Mouse (Mus musculus): ENCODE measurements at regions not wholly inside any gene's neighbourhood (a gene's known extent, or its start where the extent isn't known, plus 50 kb on each side); places are given as distances from the start of the nearest gene placed in this dataset.
A peak's percentile ranks its signal among the peaks of the same experiment; 100 is the strongest.
"Not testable (repeated sequence)": the region's sequence is repeated elsewhere in the genome, so short reads cannot be mapped to it uniquely, and the experiment has no call there.

DNA sequence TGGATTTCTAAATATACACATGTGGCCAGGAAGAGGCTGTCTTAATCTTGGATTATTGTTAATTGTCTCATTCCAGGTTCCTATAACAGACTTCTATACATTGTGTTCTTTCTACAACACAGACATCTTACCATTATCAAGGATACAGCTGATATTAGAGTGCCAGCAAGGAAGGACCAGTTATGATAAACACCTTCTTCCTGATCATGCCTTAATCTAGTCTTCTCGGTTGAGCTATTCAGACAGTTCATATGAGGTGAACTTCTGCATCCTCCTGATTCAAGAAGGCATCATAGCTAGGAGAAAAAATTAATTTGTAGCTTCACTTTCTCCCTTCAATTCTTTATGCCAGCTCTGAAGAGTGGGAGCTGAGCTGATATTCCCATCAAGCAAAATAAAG lies 836.8 kb upstream of the Diaph2 start:
- H3K9me3 ChIP-seq (replicated peaks; ENCODE audit: insufficient read depth, low read length); H3K79me2 ChIP-seq (ENCODE audit: control insufficient read depth, insufficient read depth, low read length, poor library complexity); H3K9ac ChIP-seq (ENCODE audit: control insufficient read depth, low read depth, low read length, poor library complexity, severe bottlenecking); H3K27me3 ChIP-seq (ENCODE audit: control insufficient read depth in 1 of 2, insufficient read depth in 2 of 2, low read length in 2 of 2); H3K4me3 ChIP-seq (ENCODE audit: control insufficient read depth in 1 of 2, insufficient read depth in 1 of 2, low read depth in 2 of 2, low read length in 2 of 2): not testable (repeated sequence)
- peaks cover 0 to 19% of the 10 kb centered on the region in 2 experiments; a peak in 2 of 4 replicates for H3K36me3 ChIP-seq (ENCODE audit: control insufficient read depth in 1 of 2, insufficient read depth in 2 of 2, low read length in 2 of 2)
- peak overlapping the region; percentile 33; the same call in 1 of the 2 replicates for H3K27ac ChIP-seq (ENCODE audit: control insufficient read depth, low read depth, low read length)
- peaks cover 8 to 17% of the 10 kb centered on the region in 2 experiments for H3K4me1 ChIP-seq (ENCODE audit: control insufficient read depth in 1 of 2, insufficient read depth in 2 of 2, low read length in 2 of 2)
- peak; percentile 34 for DNase-seq (ENCODE audit: low read depth, low spot score)
- peak; percentile 74; the same call in 1 of the 2 replicates for TF ChIP-seq TCF12 (IDR thresholded peaks at IDR 0.05; ENCODE audit: low read depth, low read length)
- TF ChIP-seq EP300 (IDR thresholded peaks at IDR 0.05; ENCODE audit: low read depth in 1 of 2, low read length in 2 of 2): peak; percentile 80 to 86
- TF ChIP-seq GATA1 (IDR thresholded peaks at IDR 0.05; ENCODE audit: low read depth, low read length): peak; percentile 71
- TF ChIP-seq ETS1 (IDR thresholded peaks at IDR 0.05; ENCODE audit: low read depth, low read length): peak; percentile 37; the same call in 1 of the 2 replicates

DNA sequence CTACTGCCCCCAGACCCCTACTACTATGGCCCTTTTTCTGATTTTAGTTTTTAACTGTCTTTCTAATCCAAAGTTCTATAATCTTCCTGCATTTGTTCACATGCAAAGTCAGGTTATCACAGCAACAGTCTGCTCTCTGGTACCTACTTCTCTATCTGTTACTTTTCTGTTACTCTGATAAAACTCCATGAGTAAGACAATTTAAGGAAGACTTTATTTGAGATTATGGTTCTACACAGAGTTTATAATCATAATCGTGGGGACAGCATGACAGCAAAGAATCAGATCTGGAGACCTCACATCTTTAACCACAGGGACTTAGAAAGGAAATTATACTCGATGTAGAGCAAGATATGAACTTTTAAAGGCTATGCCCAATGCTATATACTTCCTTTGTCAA lies 835.2 kb upstream of the Diaph2 start:
- H3K79me2 ChIP-seq (ENCODE audit: control insufficient read depth, insufficient read depth, low read length, poor library complexity): no peaks in the 10 kb centered on the region
- H3K36me3 ChIP-seq (ENCODE audit: control insufficient read depth in 1 of 2, insufficient read depth in 2 of 2, low read length in 2 of 2): peaks cover 0 to 19% of the 10 kb centered on the region in 2 experiments; a peak in 2 of 4 replicates
- no peaks in the 10 kb centered on the region for H3K9me3 ChIP-seq (replicated peaks; ENCODE audit: insufficient read depth, low read length)
- no peak overlapping the region for H3K4me3 ChIP-seq (ENCODE audit: control insufficient read depth in 1 of 2, insufficient read depth in 1 of 2, low read depth in 2 of 2, low read length in 2 of 2)
- DNase-seq (ENCODE audit: low read depth, low spot score): peak; percentile 43
- no peaks in the 10 kb centered on the region for H3K27me3 ChIP-seq (ENCODE audit: control insufficient read depth in 1 of 2, insufficient read depth in 2 of 2, low read length in 2 of 2)
- H3K4me1 ChIP-seq (ENCODE audit: control insufficient read depth in 1 of 2, insufficient read depth in 2 of 2, low read length in 2 of 2): peaks cover 8 to 17% of the 10 kb centered on the region in 2 experiments
- peak overlapping the region; percentile 80 for H3K27ac ChIP-seq (ENCODE audit: control insufficient read depth, low read depth, low read length)
- no peak overlapping the region for H3K9ac ChIP-seq (ENCODE audit: control insufficient read depth, low read depth, low read length, poor library complexity, severe bottlenecking)
- TF ChIP-seq ZNF384 (IDR thresholded peaks at IDR 0.05; ENCODE audit: low read depth, low read length): no peak
- peak; percentile 83 for TF ChIP-seq RCOR1 (IDR thresholded peaks at IDR 0.05; ENCODE audit: low read depth, low read length)
- no peak for TF ChIP-seq ZC3H11A (IDR thresholded peaks at IDR 0.05; ENCODE audit: low read depth, low read length)
- no peak for TF ChIP-seq TBP (IDR thresholded peaks at IDR 0.05; ENCODE audit: low read depth, low read length)
- peak; percentile 82 for TF ChIP-seq GATA1 (IDR thresholded peaks at IDR 0.05; ENCODE audit: low read depth, low read length)
- TF ChIP-seq POLR2A (IDR thresholded peaks at IDR 0.05; ENCODE audit: control insufficient read depth in 1 of 2, insufficient read depth in 1 of 2, low read depth in 1 of 2, low read length in 2 of 2, poor library complexity in 1 of 2): no peak
- TF ChIP-seq ETS1 (IDR thresholded peaks at IDR 0.05; ENCODE audit: low read depth, low read length): peak; percentile 79
- no peak for TF ChIP-seq HCFC1 (IDR thresholded peaks at IDR 0.05; ENCODE audit: low read depth, low read length)
- peak; percentile 56 for TF ChIP-seq SIN3A (IDR thresholded peaks at IDR 0.05; ENCODE audit: low read length)
- no peak for TF ChIP-seq SMC3 (IDR thresholded peaks at IDR 0.05; ENCODE audit: low read depth, low read length)
- TF ChIP-seq POLR2AphosphoS5 (IDR thresholded peaks at IDR 0.05; ENCODE audit: borderline replicate concordance, low read depth, low read length): no peak
- no peak for TF ChIP-seq KAT2A (conservative IDR thresholded peaks at IDR 0.05; ENCODE audit: low read depth, low read length)
- TF ChIP-seq MEF2A (IDR thresholded peaks at IDR 0.05; ENCODE audit: extremely low read depth, insufficient replicate concordance, low read depth, low read length, poor library complexity, severe bottlenecking): no peak
- TF ChIP-seq EP300 (IDR thresholded peaks at IDR 0.05; ENCODE audit: low read depth in 1 of 2, low read length in 2 of 2): peak; percentile 92 to 93
- no peak; the same call in 1 of the 2 replicates for TF ChIP-seq MAFK (IDR thresholded peaks at IDR 0.05; ENCODE audit: borderline replicate concordance, low read depth, low read length)
- TF ChIP-seq CHD2 (IDR thresholded peaks at IDR 0.05; ENCODE audit: low read length): no peak
- peak; percentile 15; the same call in 1 of the 2 replicates for TF ChIP-seq MYC (IDR thresholded peaks at IDR 0.05; ENCODE audit: low read depth, low read length)
- no peak for TF ChIP-seq ZMIZ1 (IDR thresholded peaks at IDR 0.05; ENCODE audit: low read depth, low read length)
- TF ChIP-seq CTCF (IDR thresholded peaks at IDR 0.05 in 2 of 3, conservative IDR thresholded peaks at IDR 0.05 in 1 of 3; ENCODE audit: control insufficient read depth in 1 of 3, insufficient read depth in 1 of 3, low read depth in 2 of 3, low read length in 3 of 3, poor library complexity in 1 of 3, severe bottlenecking in 1 of 3): no peak
- TF ChIP-seq MAZ (IDR thresholded peaks at IDR 0.05; ENCODE audit: low read depth, low read length): no peak
- TF ChIP-seq ELF1 (IDR thresholded peaks at IDR 0.05; ENCODE audit: low read depth, low read length): no peak
- peak; percentile 74 for TF ChIP-seq MYB (IDR thresholded peaks at IDR 0.05; ENCODE audit: low read depth, low read length)
- TF ChIP-seq GABPA (IDR thresholded peaks at IDR 0.05; ENCODE audit: low read depth, low read length): no peak
- peak; percentile 86 for TF ChIP-seq TCF12 (IDR thresholded peaks at IDR 0.05; ENCODE audit: low read depth, low read length)
- TF ChIP-seq POLR2AphosphoS2 (IDR thresholded peaks at IDR 0.05; ENCODE audit: low read length): no peak
- no peak for TF ChIP-seq USF1 (IDR thresholded peaks at IDR 0.05; ENCODE audit: low read depth, low read length)
- TF ChIP-seq BHLHE40 (IDR thresholded peaks at IDR 0.05; ENCODE audit: borderline replicate concordance, low read depth, low read length): peak; percentile 65
- TF ChIP-seq JUND (IDR thresholded peaks at IDR 0.05; ENCODE audit: low read depth, low read length): no peak
- TF ChIP-seq E2F4 (IDR thresholded peaks at IDR 0.05; ENCODE audit: borderline replicate concordance, low read depth, low read length): no peak
- TF ChIP-seq ZKSCAN1 (IDR thresholded peaks at IDR 0.05; ENCODE audit: low read depth, low read length): no peak
- no peak for TF ChIP-seq TAL1 (IDR thresholded peaks at IDR 0.05; ENCODE audit: low read length)
- no peak for TF ChIP-seq MXI1 (IDR thresholded peaks at IDR 0.05; ENCODE audit: low read depth, low read length)
